Mouse (Mus musculus) heart, embryonic 14.5 days (tissue): ENCODE data around the gene Brix1. TPM values are rescaled to one million over a fixed set of nuclear protein-coding genes. Genes with fewer than 3 reads are reported as not detected.

ENCODE experiments used
- polyA plus RNA-seq: library from polyadenylated mRNA; unstranded; fragments of >200 nt; fragmentation: Nextera tagmentation; extraction: Ambion mirVana; gene quantifications from 2 replicates; pipeline ENCODE4 v1.2.1, GENCODE M21; 2014

Brix1 gene
- polyA plus RNA-seq, 1 experiment from 2014 or later = 55.9 TPM

Other genes starting within 250 kb of the Brix1 start
- gene Gm21973, start 160.6 kb downstream of the Brix1 start, polyA plus RNA-seq = not detected in 2 replicates
- gene Agxt2, start 127.4 kb downstream of the Brix1 start, polyA plus RNA-seq = not detected in 2 replicates
- 12.9 and 13.0 TPM in 2 replicates for gene Dnajc21, start 15.4 kb downstream of the Brix1 start, polyA plus RNA-seq
- 12.6 and 16.9 TPM in 2 replicates for gene Rad1, start 71 bp upstream of the Brix1 start, polyA plus RNA-seq
- gene Ttc23l, start 72.7 kb upstream of the Brix1 start, polyA plus RNA-seq = not detected in 2 replicates
- 12.9 and 14.9 TPM in 2 replicates for gene Rai14, start 228.7 kb upstream of the Brix1 start, polyA plus RNA-seq